Mouse (Mus musculus): ENCODE data around the gene Inha.
A peak's percentile ranks its signal among the peaks of the same experiment; 100 is the strongest.

The Inha gene

GRCm38 (mm10) chr1:75478916-75479634, 27.8 kb upstream of the Inha start, which contains the start of the genes Chpf and Tmem198:
Chpf (minus strand) TSS chr1:75479307.
Tmem198 (plus strand) TSS chr1:75479532.
- Histone ChIP-seq H3K27me3 (ENCODE audit: control insufficient read depth, insufficient read depth, low read length, poor library complexity, severe bottlenecking) (no peaks in the 10 kb centered on the region), H3K36me3 (ENCODE audit: control insufficient read depth, insufficient read depth, low read length, poor library complexity, severe bottlenecking) (0 out of 2 replicates have a peak, but pooled peaks cover 2% of the 10 kb centered on the region)
- peak; percentile 96 for DNase-seq (ENCODE audit: low read depth, low spot score)

- Histone ChIP-seq H3K36me3 (ENCODE audit: control insufficient read depth, insufficient read depth, low read length, poor library complexity, severe bottlenecking) (0 out of 2 replicates have a peak, but pooled peaks cover 2% of the 10 kb centered on the region), H3K27me3 (ENCODE audit: control insufficient read depth, insufficient read depth, low read length, poor library complexity, severe bottlenecking) (no peaks in the 10 kb centered on the region)
- DNase-seq (ENCODE audit: low read depth, low spot score) = no peak
These were observed 27.3 kb upstream of the Inha start for GRCm38 (mm10) chr1:75479635-75479989.

GRCm38 (mm10) chr1:75480036-75480435, 26.8 kb upstream of the Inha start:
- no peak for DNase-seq (ENCODE audit: low read depth, low spot score)
- H3K36me3 ChIP-seq (ENCODE audit: control insufficient read depth, insufficient read depth, low read length, poor library complexity, severe bottlenecking) = 0 out of 2 replicates have a peak, but pooled peaks cover 2% of the 10 kb centered on the region
- no peaks in the 10 kb centered on the region for H3K27me3 ChIP-seq (ENCODE audit: control insufficient read depth, insufficient read depth, low read length, poor library complexity, severe bottlenecking)

GRCm38 (mm10) chr1:75480735-75481134, 26.1 kb upstream of the Inha start:
- H3K36me3 ChIP-seq (ENCODE audit: control insufficient read depth, insufficient read depth, low read length, poor library complexity, severe bottlenecking) = 0 out of 2 replicates have a peak, but pooled peaks cover 2% of the 10 kb centered on the region
- H3K27me3 ChIP-seq (ENCODE audit: control insufficient read depth, insufficient read depth, low read length, poor library complexity, severe bottlenecking) = no peaks in the 10 kb centered on the region
- DNase-seq (ENCODE audit: low read depth, low spot score) = no peak

GRCm38 (mm10) chr1:75486561-75486960, 20.3 kb upstream of the Inha start:
- peak; percentile 16 for DNase-seq (ENCODE audit: low read depth, low spot score)
- Histone ChIP-seq H3K27me3 (ENCODE audit: control insufficient read depth, insufficient read depth, low read length, poor library complexity, severe bottlenecking) (no peaks in the 10 kb centered on the region), H3K36me3 (ENCODE audit: control insufficient read depth, insufficient read depth, low read length, poor library complexity, severe bottlenecking) (no peaks in the 10 kb centered on the region)

- H3K27me3 ChIP-seq (ENCODE audit: control insufficient read depth, insufficient read depth, low read length, poor library complexity, severe bottlenecking) = no peaks in the 10 kb centered on the region
- H3K36me3 ChIP-seq (ENCODE audit: control insufficient read depth, insufficient read depth, low read length, poor library complexity, severe bottlenecking) = no peaks in the 10 kb centered on the region
- DNase-seq (ENCODE audit: low read depth, low spot score) = no peak
These were observed 19.9 kb upstream of the Inha start for GRCm38 (mm10) chr1:75487040-75487404.

- DNase-seq (ENCODE audit: low read depth, low spot score) = peak; percentile 57
- H3K36me3 ChIP-seq (ENCODE audit: control insufficient read depth, insufficient read depth, low read length, poor library complexity, severe bottlenecking) = no peaks in the 10 kb centered on the region
- H3K27me3 ChIP-seq (ENCODE audit: control insufficient read depth, insufficient read depth, low read length, poor library complexity, severe bottlenecking) = no peaks in the 10 kb centered on the region
These were observed 19.3 kb upstream of the Inha start for GRCm38 (mm10) chr1:75487405-75488161.

- H3K27me3 ChIP-seq (ENCODE audit: control insufficient read depth, insufficient read depth, low read length, poor library complexity, severe bottlenecking) = no peaks in the 10 kb centered on the region
- no peaks in the 10 kb centered on the region for H3K36me3 ChIP-seq (ENCODE audit: control insufficient read depth, insufficient read depth, low read length, poor library complexity, severe bottlenecking)
- DNase-seq (ENCODE audit: low read depth, low spot score) = no peak
These were observed 15.9 kb upstream of the Inha start for GRCm38 (mm10) chr1:75490785-75491551.

GRCm38 (mm10) chr1:75492579-75493170, 14.2 kb upstream of the Inha start:
- DNase-seq (ENCODE audit: low read depth, low spot score) = no peak
- Histone ChIP-seq H3K36me3 (ENCODE audit: control insufficient read depth, insufficient read depth, low read length, poor library complexity, severe bottlenecking) (no peaks in the 10 kb centered on the region), H3K27me3 (ENCODE audit: control insufficient read depth, insufficient read depth, low read length, poor library complexity, severe bottlenecking) (no peaks in the 10 kb centered on the region)

GRCm38 (mm10) chr1:75494878-75495548, 11.9 kb upstream of the Inha start:
- peak; percentile 43 for DNase-seq (ENCODE audit: low read depth, low spot score)
- H3K36me3 ChIP-seq (ENCODE audit: control insufficient read depth, insufficient read depth, low read length, poor library complexity, severe bottlenecking) = no peaks in the 10 kb centered on the region
- H3K27me3 ChIP-seq (ENCODE audit: control insufficient read depth, insufficient read depth, low read length, poor library complexity, severe bottlenecking) = no peaks in the 10 kb centered on the region

- H3K36me3 ChIP-seq (ENCODE audit: control insufficient read depth, insufficient read depth, low read length, poor library complexity, severe bottlenecking) = no peaks in the 10 kb centered on the region
- H3K27me3 ChIP-seq (ENCODE audit: control insufficient read depth, insufficient read depth, low read length, poor library complexity, severe bottlenecking) = no peaks in the 10 kb centered on the region
- DNase-seq (ENCODE audit: low read depth, low spot score) = no peak
These were observed 8.0 kb upstream of the Inha start for GRCm38 (mm10) chr1:75498897-75499296.

GRCm38 (mm10) chr1:75499441-75499840, 7.4 kb upstream of the Inha start:
- H3K27me3 ChIP-seq (ENCODE audit: control insufficient read depth, insufficient read depth, low read length, poor library complexity, severe bottlenecking) = no peaks in the 10 kb centered on the region
- DNase-seq (ENCODE audit: low read depth, low spot score) = peak; percentile 42

GRCm38 (mm10) chr1:75501905-75502304, 5.0 kb upstream of the Inha start:
- peaks cover 4% of the 10 kb centered on the region; the same call in 1 of the 2 replicates for H3K27me3 ChIP-seq (ENCODE audit: control insufficient read depth, insufficient read depth, low read length, poor library complexity, severe bottlenecking)
- no peak for DNase-seq (ENCODE audit: low read depth, low spot score)
- H3K36me3 ChIP-seq (ENCODE audit: control insufficient read depth, insufficient read depth, low read length, poor library complexity, severe bottlenecking) = no peaks in the 10 kb centered on the region

More at GRCm38 (mm10) chr1:75499441-75499840, 7.4 kb upstream of the Inha start:
- no peaks in the 10 kb centered on the region for H3K36me3 ChIP-seq (ENCODE audit: control insufficient read depth, insufficient read depth, low read length, poor library complexity, severe bottlenecking)

Measured in splenic B cell, adult 2 months (primary cell).